Mouse (Mus musculus): ENCODE results near the gene Unc5cl. TPM values are rescaled to one million over a fixed set of nuclear protein-coding genes. Genes with fewer than 3 reads are reported as not detected.

Gene Unc5cl
- polyA plus RNA-seq, 1 experiment from 2014 or later, result 0.15 TPM

- Histone ChIP-seq H3K9me3 (replicated peaks) (no peaks in the 10 kb centered on the region), H3K4me3 (no peak overlapping the region), H3K27me3 (no peaks in the 10 kb centered on the region), H3K27ac (no peak overlapping the region), H3K4me1 (peaks cover 20% of the 10 kb centered on the region), H3K4me2 (no peak overlapping the region), H3K9ac (no peak overlapping the region), H3K36me3 (ENCODE audit: poor library complexity, severe bottlenecking) (no peaks in the 10 kb centered on the region)
- no peak for ATAC-seq
- WGBS, result 75% methylated on average over 6 of the region's 6 CpGs
Observed at GRCm38 (mm10) chr17:48433689-48434330, 20.9 kb upstream of the Unc5cl start.

GRCm38 (mm10) chr17:48434479-48434878 is 20.2 kb upstream of the Unc5cl start:
- Histone ChIP-seq H3K27ac (no peak overlapping the region), H3K27me3 (no peaks in the 10 kb centered on the region), H3K9ac (no peak overlapping the region), H3K4me3 (no peak overlapping the region), H3K9me3 (replicated peaks) (no peaks in the 10 kb centered on the region), H3K36me3 (ENCODE audit: poor library complexity, severe bottlenecking) (no peaks in the 10 kb centered on the region), H3K4me1 (peaks cover 20% of the 10 kb centered on the region), H3K4me2 (no peak overlapping the region)
- no peak for ATAC-seq
- WGBS, result 77% methylated on average over 5 of the region's 5 CpGs

GRCm38 (mm10) chr17:48436487-48436886 is 18.2 kb upstream of the Unc5cl start:
- no peak overlapping the region for H3K4me2 ChIP-seq
- no peaks in the 10 kb centered on the region for H3K36me3 ChIP-seq (ENCODE audit: poor library complexity, severe bottlenecking)
- WGBS, result 75% methylated on average over 1 of the region's 1 CpGs
- H3K9me3 ChIP-seq (replicated peaks), result no peaks in the 10 kb centered on the region
- ATAC-seq, result no peak
- H3K9ac ChIP-seq, result no peak overlapping the region
- no peaks in the 10 kb centered on the region for H3K27me3 ChIP-seq
- H3K4me1 ChIP-seq, result peaks cover 20% of the 10 kb centered on the region
- no peak overlapping the region for H3K27ac ChIP-seq
- H3K4me3 ChIP-seq, result no peak overlapping the region

GRCm38 (mm10) chr17:48437421-48437911 is 17.2 kb upstream of the Unc5cl start:
- Histone ChIP-seq H3K27me3 (no peaks in the 10 kb centered on the region), H3K27ac (peak overlapping the region; percentile 2; the same call in 1 of the 2 replicates), H3K4me1 (peaks cover 16% of the 10 kb centered on the region), H3K4me2 (no peak overlapping the region), H3K36me3 (ENCODE audit: poor library complexity, severe bottlenecking) (no peaks in the 10 kb centered on the region), H3K9ac (no peak overlapping the region), H3K4me3 (no peak overlapping the region), H3K9me3 (replicated peaks) (no peaks in the 10 kb centered on the region)
- ATAC-seq, result no peak
- WGBS, result 27% methylated on average over 7 of the region's 7 CpGs

- WGBS, result 76% methylated on average over 7 of the region's 7 CpGs
- Histone ChIP-seq H3K4me3 (no peak overlapping the region), H3K9ac (no peak overlapping the region), H3K27ac (no peak overlapping the region), H3K4me2 (no peak overlapping the region), H3K27me3 (no peaks in the 10 kb centered on the region), H3K4me1 (no peaks in the 10 kb centered on the region), H3K36me3 (ENCODE audit: poor library complexity, severe bottlenecking) (no peaks in the 10 kb centered on the region), H3K9me3 (replicated peaks) (no peaks in the 10 kb centered on the region)
- ATAC-seq, result no peak
Observed at GRCm38 (mm10) chr17:48442745-48443457, 11.8 kb upstream of the Unc5cl start.

- ATAC-seq, result no peak
- no peak overlapping the region for H3K4me3 ChIP-seq
- WGBS, result 48% methylated on average over 16 of the region's 16 CpGs
- H3K9ac ChIP-seq, result no peak overlapping the region
- H3K4me1 ChIP-seq, result no peaks in the 10 kb centered on the region
- no peaks in the 10 kb centered on the region for H3K36me3 ChIP-seq (ENCODE audit: poor library complexity, severe bottlenecking)
- H3K27ac ChIP-seq, result no peak overlapping the region
- H3K4me2 ChIP-seq, result no peak overlapping the region
- no peaks in the 10 kb centered on the region for H3K9me3 ChIP-seq (replicated peaks)
- H3K27me3 ChIP-seq, result no peaks in the 10 kb centered on the region
Observed at GRCm38 (mm10) chr17:48443542-48444145, 11.1 kb upstream of the Unc5cl start.

- no peak for ATAC-seq
Observed at GRCm38 (mm10) chr17:48447675-48448074, 7.0 kb upstream of the Unc5cl start.

GRCm38 (mm10) chr17:48450666-48451352 is 3.9 kb upstream of the Unc5cl start:
- Histone ChIP-seq H3K27me3 (no peaks in the 10 kb centered on the region), H3K4me2 (no peak overlapping the region), H3K9me3 (replicated peaks) (no peaks in the 10 kb centered on the region), H3K27ac (no peak overlapping the region), H3K4me1 (peaks cover 10% of the 10 kb centered on the region), H3K36me3 (ENCODE audit: poor library complexity, severe bottlenecking) (no peaks in the 10 kb centered on the region), H3K4me3 (no peak overlapping the region), H3K9ac (no peak overlapping the region)
- WGBS, result 77% methylated on average over 13 of the region's 13 CpGs
- ATAC-seq, result no peak

More at GRCm38 (mm10) chr17:48447675-48448074, 7.0 kb upstream of the Unc5cl start:
- H3K36me3 ChIP-seq (ENCODE audit: poor library complexity, severe bottlenecking), result no peaks in the 10 kb centered on the region
- H3K4me2 ChIP-seq, result no peak overlapping the region
- H3K4me1 ChIP-seq, result peaks cover 10% of the 10 kb centered on the region
- H3K4me3 ChIP-seq, result no peak overlapping the region
- H3K9me3 ChIP-seq (replicated peaks), result no peaks in the 10 kb centered on the region
- H3K27ac ChIP-seq, result no peak overlapping the region
- 78% methylated on average over 8 of the region's 8 CpGs for WGBS
- no peak overlapping the region for H3K9ac ChIP-seq
- H3K27me3 ChIP-seq, result no peaks in the 10 kb centered on the region

GRCm38 (mm10) chr17:48451353-48451675 is 3.4 kb upstream of the Unc5cl start, which contains the start of gene Tspo2:
TSS of gene Tspo2 (minus strand) at chr17:48451522.
- 0 out of 2 replicates have a peak, but pooled peaks have one; percentile 38 for ATAC-seq
- no peaks in the 10 kb centered on the region for H3K27me3 ChIP-seq
- H3K36me3 ChIP-seq (ENCODE audit: poor library complexity, severe bottlenecking), result no peaks in the 10 kb centered on the region
- H3K9me3 ChIP-seq (replicated peaks), result no peaks in the 10 kb centered on the region
- no peak within 1 kb of the TSS for H3K9ac ChIP-seq
- WGBS, result 77% methylated on average over 7 of the region's 7 CpGs
- peaks cover 10% of the 10 kb centered on the region for H3K4me1 ChIP-seq
- no peak within 1 kb of the TSS for H3K27ac ChIP-seq
- H3K4me2 ChIP-seq, result no peak within 1 kb of the TSS
- no peak within 1 kb of the TSS for H3K4me3 ChIP-seq

- 65% methylated on average over 9 of the region's 9 CpGs for WGBS
- H3K9me3 ChIP-seq (replicated peaks), result no peaks in the 10 kb centered on the region
- ATAC-seq, result 0 out of 2 replicates have a peak, but pooled peaks have one; percentile 21
- no peak overlapping the region for H3K4me3 ChIP-seq
- no peaks in the 10 kb centered on the region for H3K27me3 ChIP-seq
- H3K4me1 ChIP-seq, result peaks cover 10% of the 10 kb centered on the region
- H3K27ac ChIP-seq, result no peak overlapping the region
- no peak overlapping the region for H3K4me2 ChIP-seq
- H3K9ac ChIP-seq, result no peak overlapping the region
- no peaks in the 10 kb centered on the region for H3K36me3 ChIP-seq (ENCODE audit: poor library complexity, severe bottlenecking)
Observed at GRCm38 (mm10) chr17:48451753-48452444, 2.8 kb upstream of the Unc5cl start.

- WGBS, result 78% methylated on average over 7 of the region's 7 CpGs
- ATAC-seq, result no peak
Observed at GRCm38 (mm10) chr17:48453489-48453888, 1.2 kb upstream of the Unc5cl start.

More at GRCm38 (mm10) chr17:48453489-48453888, 1.2 kb upstream of the Unc5cl start:
- peaks cover 10% of the 10 kb centered on the region for H3K4me1 ChIP-seq
- no peak overlapping the region for H3K4me2 ChIP-seq
- no peaks in the 10 kb centered on the region for H3K9me3 ChIP-seq (replicated peaks)
- H3K27me3 ChIP-seq, result no peaks in the 10 kb centered on the region
- no peak overlapping the region for H3K27ac ChIP-seq
- H3K9ac ChIP-seq, result no peak overlapping the region
- H3K36me3 ChIP-seq (ENCODE audit: poor library complexity, severe bottlenecking), result no peaks in the 10 kb centered on the region
- no peak overlapping the region for H3K4me3 ChIP-seq

Measured in forebrain, embryonic 13.5 days (tissue).